Mouse (Mus musculus): Measurements from ENCODE around the gene Lnx1.
A peak's percentile ranks its signal among the peaks of the same experiment; 100 is the strongest.

Gene Lnx1

GRCm38 (mm10) chr5:74702766-74703165 lies at the start of gene Lnx1:
TSS of gene Lnx1 (minus strand) at chr5:74702912.
- no peak for DNase-seq

DNA sequence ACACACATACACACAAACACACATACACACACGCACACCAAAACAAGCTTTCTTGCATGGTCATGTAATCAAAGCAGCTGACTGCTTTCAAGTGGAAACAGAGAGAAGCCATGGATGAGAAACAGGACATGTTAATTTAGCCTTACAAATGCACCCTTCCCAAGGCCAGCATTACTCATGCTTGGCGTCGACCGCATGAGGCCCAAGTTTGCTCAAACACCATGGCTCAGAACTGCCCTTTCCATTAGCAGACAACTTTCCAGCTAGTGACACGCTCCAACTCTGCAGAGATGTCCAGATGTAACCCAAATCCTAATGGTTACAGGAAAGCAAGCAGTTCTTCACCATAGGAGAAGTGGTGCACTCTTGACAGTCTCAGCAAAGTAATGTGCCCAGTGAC lies 47.8 kb upstream of the Lnx1 start:
- DNase-seq, result no peak

GRCm38 (mm10) chr5:74747476-74747875 lies 44.8 kb upstream of the Lnx1 start:
- DNase-seq, result no peak

- no peak for DNase-seq
Measured at GRCm38 (mm10) chr5:74740951-74741350, 38.2 kb upstream of the Lnx1 start.

- DNase-seq, result no peak
Measured at GRCm38 (mm10) chr5:74739435-74739834, 36.7 kb upstream of the Lnx1 start.

DNA sequence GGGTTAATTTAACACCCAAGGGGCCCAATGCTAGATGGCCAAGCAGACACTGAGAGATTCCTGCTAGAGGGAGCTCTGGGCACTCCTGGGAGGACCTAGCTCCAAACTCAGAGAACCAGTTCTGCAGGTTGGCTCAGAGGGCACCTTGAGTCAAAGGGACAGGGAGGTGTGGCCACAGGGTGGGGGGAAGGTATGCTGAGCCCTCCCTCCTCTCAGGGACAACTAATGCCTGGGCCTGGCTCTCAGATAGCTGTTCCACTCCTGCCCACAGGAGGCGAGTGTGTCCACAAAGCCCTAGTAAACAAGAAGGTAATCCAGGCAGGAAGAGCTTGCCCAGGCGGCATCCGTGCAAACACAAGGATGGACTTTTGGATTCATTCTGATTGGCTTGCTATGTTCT lies 35.6 kb upstream of the Lnx1 start:
- no peak for DNase-seq

DNA sequence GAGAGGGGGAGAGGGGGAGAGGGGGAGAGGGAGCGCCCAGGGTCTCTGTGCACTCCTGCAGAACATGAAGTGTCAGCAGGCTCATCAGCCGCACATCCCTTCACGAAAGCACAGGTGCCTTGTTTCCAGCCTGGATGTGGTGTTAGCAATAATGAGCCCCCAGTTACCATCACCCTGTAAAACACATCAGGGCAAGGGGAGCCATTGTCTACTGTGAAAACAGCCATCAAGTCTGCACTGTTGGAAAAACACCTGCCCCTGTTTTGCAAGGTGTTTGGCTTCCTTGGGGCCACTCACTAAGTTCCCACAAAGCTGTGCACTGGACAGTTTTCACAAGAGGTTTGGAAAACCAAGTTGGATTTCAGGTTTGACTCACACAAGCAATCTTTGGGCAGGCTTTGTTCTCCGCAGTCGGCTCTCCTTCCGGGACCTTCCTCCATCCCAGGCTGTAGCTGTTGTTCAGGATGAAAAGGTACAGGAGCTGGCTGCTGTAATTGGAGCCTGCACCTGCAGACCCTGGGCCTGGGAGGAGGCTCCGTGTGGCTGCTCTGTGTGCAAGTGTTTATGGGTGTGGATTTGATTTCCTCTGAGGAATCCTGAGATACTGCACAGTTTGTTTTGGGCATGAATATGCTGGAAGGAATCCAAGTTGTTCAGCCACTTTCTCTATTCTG lies 31.3 kb upstream of the Lnx1 start:
- no peak for DNase-seq

DNA sequence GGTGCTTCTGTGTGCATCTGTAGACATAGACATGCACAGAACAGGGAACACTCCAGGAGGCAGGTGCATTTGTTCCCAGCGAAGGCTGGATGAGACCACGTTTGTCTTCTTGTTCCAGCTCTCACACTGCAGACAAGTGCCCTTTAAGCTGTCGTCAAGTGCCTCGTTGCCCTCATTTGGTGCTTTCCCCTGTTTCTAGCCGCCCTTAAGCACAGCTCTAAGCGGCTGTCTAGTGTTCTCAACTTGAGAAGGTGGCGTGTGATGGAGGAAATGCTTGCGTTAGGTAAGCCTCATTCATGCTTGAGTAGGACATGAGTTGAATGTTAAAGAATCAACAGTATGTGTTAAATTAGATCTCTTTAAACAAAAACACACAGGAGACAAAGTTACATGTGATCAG lies 29.9 kb upstream of the Lnx1 start:
- no peak for DNase-seq

GRCm38 (mm10) chr5:74730601-74731000 lies 27.9 kb upstream of the Lnx1 start:
- no peak for DNase-seq

DNA sequence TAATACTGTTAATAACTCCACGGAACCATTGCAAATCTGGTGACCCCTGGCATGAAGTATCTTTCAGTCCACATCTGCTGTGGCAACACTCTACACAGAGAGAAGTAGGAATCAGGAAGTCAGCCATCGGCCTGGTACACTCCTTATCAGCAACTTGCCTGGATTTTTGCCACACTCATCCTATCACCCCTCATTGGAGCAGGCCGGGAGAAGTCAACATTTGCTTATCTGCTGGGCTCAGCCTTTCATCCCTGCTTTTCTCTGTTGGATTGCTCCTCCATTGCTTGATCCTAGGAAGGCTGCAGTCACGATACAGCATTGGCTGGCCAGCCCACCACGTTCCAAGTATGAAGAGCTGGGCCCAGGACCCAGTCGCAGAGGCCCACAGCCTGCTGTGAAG lies 26.9 kb upstream of the Lnx1 start:
- DNase-seq, result no peak

GRCm38 (mm10) chr5:74728186-74728585 lies 25.5 kb upstream of the Lnx1 start:
- DNase-seq, result no peak

- DNase-seq, result no peak
Measured at GRCm38 (mm10) chr5:74727319-74727718, 24.6 kb upstream of the Lnx1 start.

GRCm38 (mm10) chr5:74725541-74725940 lies 22.8 kb upstream of the Lnx1 start:
- no peak for DNase-seq

DNA sequence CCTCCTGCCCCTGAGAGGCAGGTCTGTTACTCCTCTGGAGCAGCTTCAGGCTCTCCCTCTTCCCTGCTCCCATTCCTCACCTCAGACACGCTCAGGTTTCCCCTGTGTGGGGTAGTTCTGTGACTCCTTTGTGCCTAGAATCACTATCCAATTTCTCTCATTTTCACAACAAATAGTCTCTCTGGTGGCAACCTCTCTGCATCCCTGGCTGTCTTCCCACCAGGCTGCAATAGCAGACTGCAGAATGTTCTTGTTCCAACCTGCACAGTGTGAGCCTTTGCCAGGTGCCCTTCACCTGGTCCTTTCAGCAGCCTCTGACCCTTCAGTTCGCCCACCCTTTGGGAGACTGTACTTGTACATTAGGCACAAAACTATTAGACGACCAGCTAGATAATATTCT lies 19.1 kb upstream of the Lnx1 start:
- no peak for DNase-seq

DNA sequence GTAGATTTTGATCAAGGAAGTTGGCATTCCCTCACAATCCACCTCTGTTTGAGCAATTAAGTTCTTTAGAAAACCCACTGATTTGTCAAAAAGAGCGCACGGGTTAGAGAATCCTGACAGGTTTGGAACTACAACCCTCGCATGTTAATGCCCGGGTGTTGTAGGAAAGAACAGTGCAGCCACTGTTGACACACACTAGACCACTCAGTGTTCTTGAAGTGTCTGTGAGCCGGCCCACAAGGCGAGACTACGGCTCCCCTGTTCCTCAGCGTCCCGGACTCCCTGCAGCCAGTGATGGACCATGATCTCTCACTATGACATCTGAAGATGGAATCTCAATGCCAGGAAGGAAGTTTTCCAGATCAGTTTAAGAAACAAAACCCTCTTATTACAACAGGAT lies 17.9 kb upstream of the Lnx1 start:
- DNase-seq, result no peak

GRCm38 (mm10) chr5:74716165-74716564 lies 13.5 kb upstream of the Lnx1 start:
- no peak for DNase-seq

DNA sequence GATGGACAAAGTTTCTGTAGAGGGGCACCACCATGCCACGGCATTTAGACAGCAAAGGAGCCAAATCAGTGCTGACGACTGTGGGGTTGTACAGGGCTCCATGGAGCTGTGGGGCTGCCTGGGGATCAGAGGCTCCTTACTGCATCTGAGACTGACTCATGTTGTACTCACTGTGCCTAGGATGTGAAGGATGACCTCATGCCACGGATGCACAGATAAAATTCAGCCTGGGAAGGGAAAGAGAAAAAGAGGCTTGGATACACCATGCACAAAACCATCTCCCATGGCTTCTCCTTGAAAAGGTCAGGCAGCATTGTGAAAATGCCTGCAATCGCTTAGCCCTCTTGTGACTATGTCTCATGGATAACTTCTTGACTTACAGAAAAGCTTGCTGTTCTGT lies 10.1 kb upstream of the Lnx1 start:
- DNase-seq, result no peak

DNA sequence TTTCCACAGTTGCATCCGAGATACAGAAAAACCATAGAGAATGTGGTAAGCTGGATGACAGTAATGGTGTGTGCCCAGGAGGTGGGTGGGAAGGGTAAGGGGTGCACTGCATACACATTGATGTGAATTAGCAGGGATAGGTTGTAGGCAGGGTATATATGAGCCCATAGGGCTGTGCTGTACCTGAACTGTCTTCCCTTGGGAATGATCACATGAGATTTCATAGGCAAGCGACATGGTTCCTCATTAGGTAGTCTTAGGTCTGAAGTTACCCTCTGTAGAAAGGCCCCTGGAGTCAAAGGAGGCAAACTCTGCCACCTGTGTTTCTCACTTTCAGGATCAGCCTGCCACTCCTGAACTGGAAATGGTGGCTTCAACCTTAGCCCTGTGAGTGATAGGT lies 9.3 kb upstream of the Lnx1 start:
- DNase-seq, result no peak

DNA sequence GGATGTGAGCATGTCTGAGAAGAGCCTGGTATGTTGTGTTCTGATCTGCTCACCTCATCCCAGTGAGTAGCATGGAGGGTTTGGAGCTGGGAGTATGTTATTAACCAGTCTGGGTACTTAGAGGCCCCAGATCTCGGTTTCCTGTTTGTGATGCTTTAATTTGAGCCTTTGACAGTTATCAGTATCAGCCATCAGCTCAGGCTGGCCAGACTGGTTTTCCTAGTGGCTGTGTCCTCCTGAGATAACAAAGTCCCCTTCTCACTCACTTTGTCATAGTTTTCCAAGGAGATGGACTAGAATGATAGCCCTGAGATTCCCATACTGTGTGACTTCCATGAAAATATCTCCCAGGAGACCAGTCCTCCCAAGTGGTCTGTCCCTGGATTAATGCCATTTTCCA lies 8.3 kb upstream of the Lnx1 start:
- DNase-seq, result no peak

GRCm38 (mm10) chr5:74710181-74710580 lies 7.5 kb upstream of the Lnx1 start:
- DNase-seq, result no peak

GRCm38 (mm10) chr5:74704460-74704790 lies 1.7 kb upstream of the Lnx1 start:
- DNase-seq, result peak; percentile 22

DNA sequence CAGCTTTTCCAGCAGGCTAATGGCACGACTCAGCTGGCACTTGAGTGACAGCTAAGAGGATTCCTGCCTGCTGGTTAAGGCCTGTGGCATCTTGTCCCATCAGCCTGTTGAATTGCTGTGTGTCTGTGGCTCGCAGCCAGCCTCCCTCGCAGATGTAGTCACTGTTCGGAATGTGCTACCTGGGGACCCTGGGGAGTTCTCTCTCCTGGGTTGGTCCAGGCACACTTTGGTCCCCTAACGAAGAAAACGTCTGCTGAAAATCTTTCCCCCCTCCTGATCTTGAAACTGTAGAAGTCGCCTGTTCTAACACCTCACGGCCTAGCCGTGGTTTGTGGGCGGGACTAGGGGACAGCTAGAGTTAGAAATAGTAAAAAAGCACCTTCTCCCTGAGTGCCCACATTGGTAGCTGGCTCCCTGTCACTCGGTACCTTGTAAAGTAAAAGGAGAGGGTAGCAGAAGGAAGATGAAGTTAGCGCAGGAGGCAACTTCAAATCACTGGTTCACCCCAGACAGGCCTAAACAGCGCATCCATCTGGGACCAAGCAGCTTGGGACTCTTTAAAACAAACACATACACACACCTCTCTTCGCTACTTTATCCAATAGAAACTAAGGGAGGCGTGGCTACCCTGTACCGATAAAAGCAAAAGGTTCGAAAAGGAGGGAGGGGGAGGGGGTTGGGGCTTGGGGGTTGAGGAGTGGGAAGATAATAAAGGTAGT lies 1.2 kb upstream of the Lnx1 start:
- no peak for DNase-seq

DNA sequence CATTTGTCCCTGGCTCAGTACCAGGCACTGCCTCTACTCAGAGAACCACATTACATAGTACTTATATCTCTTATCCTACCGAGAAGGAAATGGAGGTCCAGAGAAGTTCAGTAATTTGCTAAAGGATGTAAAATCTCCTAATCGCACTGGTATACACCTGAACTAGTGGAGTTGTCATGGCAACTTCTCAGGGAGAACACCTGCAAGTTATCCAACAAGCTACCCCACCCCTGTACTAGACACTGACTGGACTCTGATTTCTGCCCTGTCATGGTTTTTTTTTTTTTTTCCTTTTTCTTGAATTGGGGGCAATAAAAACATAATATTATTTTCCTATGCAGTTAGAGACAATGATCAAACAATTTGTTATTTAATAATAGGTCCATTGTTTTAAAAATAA lies 1.8 kb downstream of the Lnx1 start:
- no peak for DNase-seq

DNA sequence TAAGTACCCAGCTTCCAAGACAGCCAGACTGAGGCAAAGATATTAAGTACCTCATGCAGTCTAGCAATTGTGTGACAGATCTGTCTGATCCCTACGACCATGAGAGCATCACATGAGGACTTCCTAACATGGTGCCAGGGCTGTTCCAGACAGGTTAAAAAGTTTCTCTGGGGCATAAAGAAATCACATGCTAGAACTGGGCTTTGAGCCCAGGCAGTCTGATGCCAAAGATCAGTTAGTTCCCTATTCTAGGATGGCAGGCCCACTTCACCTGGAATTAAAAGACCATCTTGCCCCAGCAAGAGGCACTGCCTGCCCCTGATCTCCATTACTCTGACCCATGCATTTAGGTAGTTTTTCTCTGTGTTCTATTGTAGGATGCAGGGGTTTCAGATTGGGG lies 3.0 kb downstream of the Lnx1 start:
- DNase-seq, result no peak

- DNase-seq, result no peak
Measured at GRCm38 (mm10) chr5:74697534-74697933, 5.2 kb downstream of the Lnx1 start.
